Mouse (Mus musculus) A20 (cell line): ENCODE results near the gene Helq.

Experiments used
- DNase-seq: peaks from one replicate; pipeline ENCODE4 v3.0.0-alpha.2; 2011; ENCODE audit warnings: low read depth, low spot score

Gene Helq

GRCm38 (mm10) chr5:100798165-100798860 lies at the start of gene Helq, which contains the start of gene Mrps18c:
TSS of gene Helq (minus strand) at chr5:100798598.
TSS of gene Mrps18c (plus strand) at chr5:100798627.
- DNase-seq = peak; percentile 97

GRCm38 (mm10) chr5:100847143-100847542 lies 48.7 kb upstream of the Helq start:
- DNase-seq = peak; percentile 73

GRCm38 (mm10) chr5:100846599-100846920 lies 48.2 kb upstream of the Helq start:
- DNase-seq = no peak

GRCm38 (mm10) chr5:100845848-100846598 lies 47.6 kb upstream of the Helq start:
- peak; percentile 85 for DNase-seq

DNA sequence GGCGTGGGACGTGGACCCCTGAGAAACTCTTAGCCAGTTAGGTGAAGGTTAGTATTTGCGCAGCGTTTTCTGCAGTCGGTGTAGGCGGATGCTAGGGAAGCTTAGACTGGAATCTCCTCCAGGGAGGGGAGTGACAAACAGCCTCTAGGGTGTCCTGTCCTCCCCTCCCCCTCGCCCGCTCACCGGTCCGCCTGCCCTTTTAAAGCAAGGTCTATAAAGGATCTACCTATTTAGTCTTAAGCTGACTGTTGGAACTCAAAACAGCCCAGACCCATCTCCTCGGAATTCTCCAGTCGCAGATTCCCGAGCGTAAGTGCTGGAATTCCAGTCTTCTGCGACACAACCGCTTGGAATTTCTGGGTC lies 47.1 kb upstream of the Helq start, which contains the start of gene Gpat3:
Gpat3 (plus strand) TSS at position 229 of the 363 bp plus-strand sequence.
- DNase-seq = no peak

DNA sequence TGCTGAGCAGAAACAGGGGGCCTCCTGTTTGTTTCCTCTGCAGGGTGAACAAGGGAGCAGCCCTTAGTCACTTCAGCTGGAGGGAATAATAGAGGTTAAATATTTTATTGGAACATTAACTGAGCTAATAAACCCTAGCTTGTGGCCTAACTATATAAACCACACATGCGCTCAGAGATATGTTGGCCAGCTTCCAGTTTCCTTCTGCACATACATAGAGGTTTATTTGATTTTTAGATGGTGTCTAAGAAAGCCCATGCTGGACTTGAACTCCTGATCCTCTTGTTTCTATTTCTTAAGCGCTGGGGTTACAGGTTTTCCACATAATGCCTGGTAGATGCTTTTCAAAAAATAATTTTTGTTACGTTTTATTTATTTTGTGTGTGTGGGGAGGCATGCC lies 46.1 kb upstream of the Helq start:
- no peak for DNase-seq

DNA sequence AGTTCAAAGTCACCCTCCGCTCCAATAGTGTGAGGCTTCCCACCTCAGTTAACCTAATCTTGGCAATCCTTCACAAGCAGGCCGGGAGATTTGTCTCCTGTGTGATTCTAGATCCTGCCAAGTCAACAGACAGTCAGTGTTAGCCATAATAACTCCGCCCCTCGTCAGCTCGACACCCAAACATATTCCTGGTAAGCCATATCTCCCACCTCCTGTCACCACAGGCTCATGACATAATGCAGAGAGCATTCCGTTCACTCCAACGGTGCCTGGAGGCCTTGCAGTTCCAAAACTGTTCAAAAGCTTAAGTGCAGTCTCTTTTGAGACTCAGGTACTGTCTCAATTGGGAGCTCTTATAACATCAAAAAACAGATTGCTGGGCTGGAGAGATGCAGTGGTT lies 39.5 kb upstream of the Helq start:
- DNase-seq = no peak

GRCm38 (mm10) chr5:100835862-100836538 lies 37.6 kb upstream of the Helq start:
- no peak for DNase-seq

GRCm38 (mm10) chr5:100833841-100834240 lies 35.4 kb upstream of the Helq start:
- no peak for DNase-seq

GRCm38 (mm10) chr5:100832680-100833079 lies 34.3 kb upstream of the Helq start:
- DNase-seq = no peak

- DNase-seq = no peak
These were observed 30.3 kb upstream of the Helq start for GRCm38 (mm10) chr5:100828701-100829100.

GRCm38 (mm10) chr5:100826531-100826930 lies 28.1 kb upstream of the Helq start:
- DNase-seq = peak; percentile 60

DNA sequence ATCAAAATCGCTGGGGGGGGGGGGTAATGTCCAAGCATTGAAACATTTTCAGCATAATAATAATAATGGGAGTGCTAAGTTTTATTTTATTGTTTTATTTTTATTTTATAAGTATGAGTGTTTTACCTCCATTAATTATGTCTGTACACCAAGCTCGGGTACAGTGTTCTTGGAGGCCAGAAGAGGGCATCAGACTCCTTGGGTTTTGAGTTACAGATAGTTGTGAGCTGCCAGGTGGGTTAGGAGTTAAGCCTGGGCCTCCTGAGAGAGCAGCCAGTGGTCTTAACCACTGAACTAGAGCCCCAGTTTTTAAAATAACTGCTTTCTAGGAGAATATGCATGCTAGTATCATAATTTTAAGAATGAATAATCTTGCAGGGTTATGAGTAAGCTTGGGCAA lies 27.6 kb upstream of the Helq start:
- peak; percentile 77 for DNase-seq

- no peak for DNase-seq
These were observed 24.4 kb upstream of the Helq start for GRCm38 (mm10) chr5:100822826-100823225.

- peak; percentile 35 for DNase-seq
These were observed 23.0 kb upstream of the Helq start for GRCm38 (mm10) chr5:100821375-100821774.

DNA sequence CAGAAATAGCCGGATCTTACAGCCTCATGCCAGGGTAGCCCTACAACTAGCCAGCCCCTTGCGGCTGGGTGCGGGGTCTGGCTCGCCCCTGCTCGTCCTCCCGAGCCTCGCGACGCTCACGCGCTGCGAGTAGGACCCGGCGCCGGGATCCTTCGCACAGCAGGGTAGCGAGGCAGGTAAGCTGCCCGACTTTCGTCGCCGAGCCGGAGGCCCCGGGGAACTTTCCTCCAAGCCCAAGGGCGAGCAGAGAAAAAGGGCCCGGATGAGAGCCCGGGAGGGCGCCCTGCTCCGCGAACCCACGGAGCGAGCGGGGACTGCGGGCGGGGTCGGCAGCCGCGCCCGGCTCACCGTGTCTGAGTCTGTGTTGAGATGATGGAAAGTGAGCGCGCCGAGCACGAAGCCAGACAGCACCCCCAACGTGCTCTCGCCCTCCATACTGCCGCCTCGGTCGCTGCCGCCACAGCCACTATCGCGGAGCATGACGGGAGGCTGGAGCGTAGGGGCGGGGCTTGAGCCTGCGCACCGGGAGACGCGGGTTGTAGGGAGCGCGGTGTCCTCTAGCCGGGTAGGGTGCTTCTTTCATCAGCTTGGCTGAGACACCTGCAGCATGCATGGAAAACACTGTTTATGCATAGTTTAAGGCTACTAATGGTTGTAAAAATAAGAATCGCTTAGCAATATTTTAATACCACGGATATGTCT lies 22.2 kb upstream of the Helq start, which contains the start of gene Abraxas1:
Abraxas1 (minus strand) TSS at position 483 of the 702 bp plus-strand sequence.
- peak; percentile 93 for DNase-seq

- peak; percentile 77 for DNase-seq
These were observed 21.4 kb upstream of the Helq start for GRCm38 (mm10) chr5:100819568-100820480.

DNA sequence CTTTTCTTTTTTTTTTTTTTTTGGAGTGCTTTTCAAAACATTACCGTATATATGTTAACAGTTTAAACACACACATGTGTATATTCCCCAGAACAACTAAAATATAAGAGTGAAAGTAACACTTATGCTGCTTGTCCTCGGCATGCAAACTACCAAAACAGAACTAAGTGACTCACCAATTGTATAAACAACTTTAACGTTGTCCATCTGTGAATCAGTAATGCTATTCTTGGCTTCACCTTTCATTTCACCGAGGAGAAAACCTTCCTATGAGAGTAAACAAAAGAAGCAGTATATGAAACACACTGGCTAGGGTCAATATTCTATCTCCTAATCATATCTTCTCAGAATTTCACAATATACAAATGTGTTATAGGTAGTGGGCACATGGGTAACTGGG lies 19.9 kb upstream of the Helq start:
- peak; percentile 25 for DNase-seq

DNA sequence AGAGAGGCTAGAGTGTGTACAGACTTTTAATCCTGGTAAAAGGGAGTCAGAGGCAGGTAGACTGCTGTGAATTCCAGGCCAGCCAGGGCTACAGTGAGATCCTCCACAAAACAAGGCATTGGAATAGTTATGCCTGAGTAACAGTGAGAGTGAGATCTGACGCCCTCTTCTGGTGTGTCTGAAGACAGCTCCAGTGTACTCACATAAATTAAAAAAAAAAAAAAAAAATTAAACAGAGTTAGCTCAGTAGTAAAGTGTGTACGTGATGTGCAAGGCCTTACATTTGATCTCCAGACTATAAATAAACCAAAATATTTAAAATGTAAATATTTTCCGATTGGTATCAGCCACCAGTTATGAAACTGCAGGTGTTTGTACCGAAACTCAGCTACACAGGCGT lies 4.3 kb downstream of the Helq start:
- no peak for DNase-seq

DNA sequence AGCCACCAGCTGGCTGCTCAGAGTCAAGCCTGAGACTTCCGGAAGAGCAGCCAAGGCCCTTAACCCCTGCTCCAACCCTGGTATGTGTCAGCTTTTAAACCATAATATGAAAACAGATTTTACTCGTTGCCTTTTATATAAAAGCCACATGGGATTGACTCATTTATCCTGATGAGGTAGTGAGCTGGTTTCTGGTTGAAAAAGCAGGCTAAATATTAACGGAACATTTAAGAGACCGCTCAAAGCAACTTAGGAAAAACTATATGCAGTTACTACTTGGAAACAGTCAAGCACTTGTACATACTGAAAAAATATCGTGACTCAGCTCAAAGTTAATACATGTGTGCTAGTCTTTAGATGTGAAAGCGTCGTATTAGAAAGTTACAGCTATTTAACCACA lies 6.1 kb downstream of the Helq start:
- DNase-seq = no peak

DNA sequence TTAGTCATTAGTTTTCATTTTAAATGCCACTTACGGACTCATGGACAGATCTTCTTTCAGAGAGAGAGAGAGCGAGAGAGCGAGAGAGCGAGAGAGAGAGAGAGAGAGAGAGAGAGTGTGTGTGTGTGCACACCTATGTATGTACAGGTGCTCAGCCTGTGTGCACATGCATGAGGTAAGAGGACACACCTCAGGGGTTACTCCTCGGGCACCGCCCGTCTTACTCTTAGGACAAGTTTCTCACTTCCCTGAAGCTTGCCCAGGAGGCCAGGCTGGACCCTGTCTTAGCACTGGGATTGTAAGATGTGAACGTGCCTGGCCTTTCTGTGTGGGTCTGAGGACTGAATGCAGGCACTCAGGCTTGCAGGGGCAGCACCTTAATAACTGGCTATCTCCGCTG lies 10.9 kb downstream of the Helq start:
- no peak for DNase-seq
